Mouse (Mus musculus): Measurements from ENCODE around the gene Ganc. TPM values are rescaled to one million over a fixed set of nuclear protein-coding genes. Genes with fewer than 3 reads are reported as not detected.

Gene Ganc
- polyA plus RNA-seq, 1 experiment from 2014 or later: 7.8 TPM

- H3K27ac ChIP-seq (replicated peaks): no peak overlapping the region
- no peaks in the 10 kb centered on the region for H3K36me3 ChIP-seq
- no peaks in the 10 kb centered on the region for H3K27me3 ChIP-seq
- H3K9me3 ChIP-seq: no peaks in the 10 kb centered on the region
- no peak overlapping the region for H3K4me3 ChIP-seq
- H3K4me2 ChIP-seq (replicated peaks): no peak overlapping the region
- no peak for ATAC-seq (replicated peaks)
- 85% methylated on average over 2 of the region's 2 CpGs for WGBS
- no peaks in the 10 kb centered on the region for H3K4me1 ChIP-seq
- no peak overlapping the region for H3K9ac ChIP-seq (replicated peaks)
Observed at GRCm38 (mm10) chr2:120454987-120455386, 51.3 kb downstream of the Ganc start.

DNA sequence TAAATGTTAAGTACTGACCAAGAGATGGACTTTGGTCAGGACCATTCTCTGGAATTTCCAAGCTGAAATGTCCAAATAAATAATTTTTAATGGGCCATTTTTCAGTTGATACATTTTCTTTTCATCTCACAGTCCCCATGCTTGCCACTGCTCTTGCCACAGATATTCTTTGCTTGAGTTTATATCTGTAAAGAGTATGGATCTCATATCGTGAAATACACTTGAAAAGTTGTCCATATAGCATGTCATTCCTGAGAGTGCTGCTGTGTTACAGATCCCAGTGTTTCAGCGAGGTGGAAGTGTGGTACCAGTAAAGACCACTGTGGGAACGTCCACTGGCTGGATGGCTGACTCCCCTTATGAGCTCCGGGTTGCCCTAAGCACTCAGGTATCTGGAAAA lies 52.0 kb downstream of the Ganc start, which contains the start of gene Capn3:
Capn3 (plus strand) TSS at position 301 of the 400 bp plus-strand sequence.
- no peak for ATAC-seq (replicated peaks)
- Histone ChIP-seq H3K36me3 (no peaks in the 10 kb centered on the region), H3K27ac (replicated peaks) (no peak within 1 kb of the TSS), H3K4me2 (replicated peaks) (no peak within 1 kb of the TSS), H3K27me3 (no peaks in the 10 kb centered on the region), H3K9ac (replicated peaks) (no peak within 1 kb of the TSS), H3K9me3 (no peaks in the 10 kb centered on the region), H3K4me3 (no peak within 1 kb of the TSS), H3K4me1 (no peaks in the 10 kb centered on the region)
- 78% methylated on average over 4 of the region's 4 CpGs for WGBS

GRCm38 (mm10) chr2:120460216-120460615 lies 56.5 kb downstream of the Ganc start:
- WGBS: 87% methylated on average over 4 of the region's 4 CpGs
- no peaks in the 10 kb centered on the region for H3K36me3 ChIP-seq

GRCm38 (mm10) chr2:120463328-120463727 lies 59.6 kb downstream of the Ganc start:
- Histone ChIP-seq H3K36me3 (no peaks in the 10 kb centered on the region), H3K9me3 (no peaks in the 10 kb centered on the region), H3K27me3 (no peaks in the 10 kb centered on the region), H3K4me3 (no peak overlapping the region), H3K27ac (replicated peaks) (no peak overlapping the region), H3K4me2 (replicated peaks) (no peak overlapping the region), H3K9ac (replicated peaks) (no peak overlapping the region), H3K4me1 (no peaks in the 10 kb centered on the region)
- WGBS: 91% methylated on average over 7 of the region's 7 CpGs
- no peak for ATAC-seq (replicated peaks)

More at GRCm38 (mm10) chr2:120460216-120460615, 56.5 kb downstream of the Ganc start:
- Histone ChIP-seq H3K27me3 (no peaks in the 10 kb centered on the region), H3K4me1 (no peaks in the 10 kb centered on the region), H3K4me2 (replicated peaks) (no peak overlapping the region), H3K27ac (replicated peaks) (no peak overlapping the region), H3K4me3 (no peak overlapping the region), H3K9ac (replicated peaks) (no peak overlapping the region), H3K9me3 (no peaks in the 10 kb centered on the region)
- ATAC-seq (replicated peaks): no peak

GRCm38 (mm10) chr2:120464091-120464490 lies 60.4 kb downstream of the Ganc start:
- 75% methylated on average over 8 of the region's 8 CpGs for WGBS
- Histone ChIP-seq H3K36me3 (no peaks in the 10 kb centered on the region), H3K4me2 (replicated peaks) (no peak overlapping the region), H3K27ac (replicated peaks) (no peak overlapping the region), H3K4me3 (no peak overlapping the region), H3K4me1 (no peaks in the 10 kb centered on the region), H3K9me3 (no peaks in the 10 kb centered on the region), H3K27me3 (no peaks in the 10 kb centered on the region), H3K9ac (replicated peaks) (no peak overlapping the region)
- ATAC-seq (replicated peaks): no peak

DNA sequence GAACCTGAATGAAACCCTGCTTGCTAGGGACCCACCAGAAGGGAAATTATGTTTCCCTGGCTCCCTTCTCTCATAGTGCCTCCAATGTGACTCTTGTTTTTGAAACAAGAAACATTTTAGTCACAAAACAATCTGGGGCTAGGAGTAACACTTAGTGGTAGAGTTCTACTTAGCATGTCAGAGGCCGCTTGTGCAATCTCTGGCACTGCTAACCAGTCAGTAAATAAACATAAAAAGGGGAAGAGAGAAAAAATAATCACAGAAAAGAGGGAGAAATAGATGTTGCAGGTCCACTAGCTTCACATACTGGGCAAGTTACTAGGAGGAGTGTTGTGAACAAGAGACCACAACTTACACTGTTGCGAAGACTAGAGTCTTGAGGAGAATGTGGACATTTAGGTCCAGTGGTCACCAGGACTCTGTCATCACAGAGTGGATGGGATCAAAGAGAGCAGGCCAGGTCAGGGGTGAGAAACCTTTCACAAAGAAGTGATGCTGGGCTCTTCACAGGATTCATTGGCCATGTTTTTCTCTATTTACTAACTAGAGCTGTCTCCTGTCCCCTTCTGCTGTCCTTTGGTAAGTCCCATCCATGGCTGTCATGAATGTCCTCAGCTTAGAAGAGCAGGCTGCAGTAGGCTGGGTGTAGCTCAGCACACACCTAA lies 61.2 kb downstream of the Ganc start:
- WGBS: 90% methylated on average over 2 of the region's 2 CpGs
- H3K27ac ChIP-seq (replicated peaks): no peak overlapping the region
- H3K4me3 ChIP-seq: no peak overlapping the region
- ATAC-seq (replicated peaks): no peak
- H3K9me3 ChIP-seq: no peaks in the 10 kb centered on the region
- H3K4me2 ChIP-seq (replicated peaks): no peak overlapping the region
- H3K9ac ChIP-seq (replicated peaks): no peak overlapping the region
- H3K27me3 ChIP-seq: no peaks in the 10 kb centered on the region
- H3K36me3 ChIP-seq: no peaks in the 10 kb centered on the region
- no peaks in the 10 kb centered on the region for H3K4me1 ChIP-seq

DNA sequence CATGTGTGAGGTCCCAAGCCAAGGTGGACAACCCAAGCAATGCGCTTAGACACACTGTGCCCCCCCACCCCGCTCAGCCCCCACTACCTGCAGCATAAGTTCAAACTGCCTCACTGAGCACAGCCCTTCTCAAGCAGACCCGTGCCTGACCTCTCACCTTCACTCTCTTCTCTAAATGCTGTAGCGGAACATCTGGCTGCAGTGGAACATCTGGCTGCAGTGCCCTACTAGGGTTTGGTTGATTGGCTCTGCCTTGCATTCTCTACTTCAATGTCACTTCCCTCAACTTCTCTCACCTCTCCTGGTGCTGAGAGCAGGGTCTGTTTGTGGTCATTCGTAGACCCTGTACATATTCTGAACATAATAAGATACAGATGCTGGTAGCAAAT lies 61.7 kb downstream of the Ganc start:
- no peaks in the 10 kb centered on the region for H3K4me1 ChIP-seq
- H3K9ac ChIP-seq (replicated peaks): no peak overlapping the region
- 88% methylated on average over 5 of the region's 5 CpGs for WGBS
- H3K36me3 ChIP-seq: no peaks in the 10 kb centered on the region
- no peak for ATAC-seq (replicated peaks)
- no peak overlapping the region for H3K4me2 ChIP-seq (replicated peaks)
- no peaks in the 10 kb centered on the region for H3K9me3 ChIP-seq
- no peak overlapping the region for H3K27ac ChIP-seq (replicated peaks)
- no peaks in the 10 kb centered on the region for H3K27me3 ChIP-seq
- no peak overlapping the region for H3K4me3 ChIP-seq

- H3K9me3 ChIP-seq: no peaks in the 10 kb centered on the region
- H3K27ac ChIP-seq (replicated peaks): no peak overlapping the region
- no peak overlapping the region for H3K4me3 ChIP-seq
- no peaks in the 10 kb centered on the region for H3K4me1 ChIP-seq
- ATAC-seq (replicated peaks): no peak
- no peak overlapping the region for H3K4me2 ChIP-seq (replicated peaks)
- no peaks in the 10 kb centered on the region for H3K36me3 ChIP-seq
- no peaks in the 10 kb centered on the region for H3K27me3 ChIP-seq
- no peak overlapping the region for H3K9ac ChIP-seq (replicated peaks)
Observed at GRCm38 (mm10) chr2:120468011-120468410, 64.3 kb downstream of the Ganc start.

DNA sequence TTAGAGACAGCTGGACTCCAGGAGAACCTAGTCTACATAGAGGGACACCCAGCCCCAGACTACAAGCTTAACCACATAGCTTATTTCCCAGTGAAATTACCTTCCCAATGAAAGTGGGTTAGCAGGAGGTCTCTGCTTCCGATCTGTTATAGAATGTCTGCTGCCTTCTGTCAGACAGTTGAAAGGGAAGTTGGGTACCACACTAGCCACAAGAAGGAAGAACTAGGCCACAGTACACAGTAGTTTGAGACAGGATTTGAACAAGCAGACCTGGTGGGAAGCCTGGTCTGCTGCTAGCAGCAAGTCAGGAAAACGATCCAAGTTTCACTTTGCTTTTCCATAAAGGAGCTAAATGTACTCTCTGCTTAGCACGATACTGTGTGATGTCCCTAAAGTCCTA lies 65.5 kb downstream of the Ganc start:
- no peak overlapping the region for H3K4me3 ChIP-seq
- H3K27me3 ChIP-seq: no peaks in the 10 kb centered on the region
- WGBS: 89% methylated on average over 3 of the region's 3 CpGs
- H3K9me3 ChIP-seq: no peaks in the 10 kb centered on the region
- no peaks in the 10 kb centered on the region for H3K4me1 ChIP-seq
- no peak overlapping the region for H3K27ac ChIP-seq (replicated peaks)
- ATAC-seq (replicated peaks): no peak
- no peak overlapping the region for H3K9ac ChIP-seq (replicated peaks)
- H3K4me2 ChIP-seq (replicated peaks): no peak overlapping the region
- H3K36me3 ChIP-seq: no peaks in the 10 kb centered on the region

- no peaks in the 10 kb centered on the region for H3K27me3 ChIP-seq
- no peak overlapping the region for H3K4me2 ChIP-seq (replicated peaks)
- H3K4me3 ChIP-seq: no peak overlapping the region
- no peaks in the 10 kb centered on the region for H3K4me1 ChIP-seq
- no peak for ATAC-seq (replicated peaks)
- no peak overlapping the region for H3K9ac ChIP-seq (replicated peaks)
- H3K36me3 ChIP-seq: no peaks in the 10 kb centered on the region
- no peaks in the 10 kb centered on the region for H3K9me3 ChIP-seq
- 93% methylated on average over 10 of the region's 10 CpGs for WGBS
- H3K27ac ChIP-seq (replicated peaks): no peak overlapping the region
Observed at GRCm38 (mm10) chr2:120469715-120470114, 66.0 kb downstream of the Ganc start.

DNA sequence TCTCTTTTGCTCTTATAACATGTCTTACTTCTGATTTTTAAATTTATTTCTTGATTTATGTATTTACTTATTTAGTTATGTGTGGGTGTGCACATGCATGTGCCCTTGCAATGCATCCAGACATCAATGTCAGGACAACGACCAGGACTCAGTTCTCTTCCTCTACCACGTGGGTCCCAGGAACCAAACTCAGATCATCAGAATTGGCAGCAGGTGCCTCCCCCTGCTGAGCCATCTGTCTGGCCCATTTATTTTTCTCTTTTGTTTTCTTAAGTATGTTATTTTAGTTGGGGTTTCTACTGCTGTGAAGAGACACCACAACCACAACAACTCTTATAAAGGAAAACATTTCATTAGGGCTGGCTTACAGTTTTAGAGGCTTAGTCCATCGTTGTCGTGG lies 67.2 kb downstream of the Ganc start:
- Histone ChIP-seq H3K4me3 (no peak overlapping the region), H3K27ac (replicated peaks) (no peak overlapping the region), H3K4me1 (no peaks in the 10 kb centered on the region), H3K4me2 (replicated peaks) (no peak overlapping the region), H3K27me3 (no peaks in the 10 kb centered on the region), H3K9me3 (no peaks in the 10 kb centered on the region), H3K36me3 (no peaks in the 10 kb centered on the region), H3K9ac (replicated peaks) (no peak overlapping the region)
- 55% methylated on average over 4 of the region's 4 CpGs for WGBS
- ATAC-seq (replicated peaks): no peak

GRCm38 (mm10) chr2:120476277-120477087 lies 72.8 kb downstream of the Ganc start:
- Histone ChIP-seq H3K27me3 (no peaks in the 10 kb centered on the region), H3K27ac (replicated peaks) (no peak overlapping the region), H3K4me3 (no peak overlapping the region), H3K9ac (replicated peaks) (no peak overlapping the region), H3K4me1 (no peaks in the 10 kb centered on the region), H3K4me2 (replicated peaks) (no peak overlapping the region), H3K36me3 (no peaks in the 10 kb centered on the region), H3K9me3 (no peaks in the 10 kb centered on the region)
- no peak for ATAC-seq (replicated peaks)
- 25% methylated on average over 13 of the region's 13 CpGs for WGBS
